Mouse (Mus musculus): Measurements from ENCODE around the gene Kcna7.
"Not testable (repeated sequence)": the region's sequence is repeated elsewhere in the genome, so short reads cannot be mapped to it uniquely, and the experiment has no call there.

Gene Kcna7

DNA sequence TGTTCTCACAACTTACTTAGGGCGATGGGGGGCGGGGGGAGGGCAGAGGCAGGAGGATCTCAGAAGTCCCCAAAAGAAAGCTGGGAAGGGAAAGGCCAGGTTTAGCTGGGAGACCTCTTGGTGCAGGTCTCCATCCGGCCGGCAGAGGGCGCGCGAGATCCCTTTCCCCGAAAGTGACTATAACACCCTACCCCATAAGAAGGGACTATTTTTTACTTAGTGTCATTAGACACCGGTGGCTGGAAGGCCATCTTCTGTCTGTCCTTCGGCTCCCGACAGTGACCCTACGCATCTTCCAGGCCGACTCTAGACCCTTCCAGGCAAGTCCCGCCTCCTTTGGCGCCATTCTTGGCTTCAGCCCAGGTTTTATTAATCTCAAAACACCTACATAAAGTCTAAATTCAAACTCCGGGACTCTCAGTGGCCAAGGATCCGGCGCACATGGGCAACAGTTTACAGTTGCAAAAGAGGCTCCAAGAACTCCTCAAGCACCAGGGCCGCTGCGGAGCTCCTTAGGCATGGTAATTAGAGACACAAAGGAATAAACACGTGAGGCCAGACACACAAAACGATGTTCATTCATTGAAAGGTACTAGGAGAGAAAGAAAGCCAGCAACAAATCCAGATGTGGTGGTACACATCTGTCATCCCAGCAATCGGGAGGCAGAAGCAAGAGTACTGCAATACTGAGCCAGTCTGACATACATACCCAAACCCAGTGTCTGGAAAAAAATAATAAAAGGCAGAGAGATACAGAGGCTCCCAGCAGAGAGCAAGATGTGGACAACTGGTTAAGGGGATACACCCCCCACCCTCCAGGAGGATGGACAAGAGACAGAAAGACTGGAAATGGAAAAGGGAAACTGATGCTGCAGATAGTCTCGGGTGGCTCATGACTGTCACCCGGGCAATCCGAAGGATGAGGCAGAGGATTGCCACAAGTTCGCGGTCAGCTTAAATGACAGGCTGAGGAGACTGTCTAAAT lies at the start of gene Kcna7:
TSS of gene Kcna7 (plus strand) at position 563 of the 985 bp plus-strand sequence.
- peak; percentile 67 for DNase-seq

DNA sequence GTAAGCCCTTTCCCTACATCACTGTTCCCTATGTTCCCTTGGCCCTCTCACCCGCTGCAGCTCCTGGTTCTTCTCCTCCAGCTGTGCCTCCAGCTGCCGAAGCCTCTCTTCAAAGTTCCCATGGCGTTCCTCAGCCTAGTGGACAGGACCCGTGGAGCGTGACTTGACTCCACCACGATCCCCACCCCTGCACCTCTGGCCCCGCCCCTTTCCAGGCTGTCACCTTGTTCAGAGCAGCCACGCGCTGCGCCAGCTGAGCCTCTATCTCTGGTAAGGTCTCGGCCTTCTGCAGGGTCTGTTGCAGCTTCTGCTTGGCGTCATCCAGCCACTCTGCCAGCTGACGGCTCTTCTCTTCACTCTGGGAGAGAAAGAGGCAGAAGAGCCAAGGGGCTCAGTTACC lies 49.4 kb upstream of the Kcna7 start:
- no peak for DNase-seq

DNA sequence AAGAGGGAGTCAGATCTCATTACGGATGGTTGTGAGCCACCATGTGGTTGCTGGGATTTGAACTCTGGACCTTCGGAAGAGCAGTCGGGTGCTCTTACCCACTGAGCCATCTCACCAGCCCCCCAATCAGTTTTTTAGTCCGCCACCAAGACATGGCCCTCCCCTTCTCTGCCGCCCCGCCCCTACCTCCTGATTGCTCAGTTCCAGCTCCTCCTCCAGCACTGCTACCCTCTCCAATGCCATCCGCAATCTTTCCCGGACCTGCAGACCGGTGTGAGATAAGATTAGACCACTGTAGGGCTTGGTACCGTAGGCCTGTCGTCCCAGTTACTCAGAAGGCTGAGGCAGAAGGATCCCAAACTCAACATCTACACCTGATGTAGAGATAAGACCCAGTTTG lies 46.4 kb upstream of the Kcna7 start:
- not testable (repeated sequence) for DNase-seq

DNA sequence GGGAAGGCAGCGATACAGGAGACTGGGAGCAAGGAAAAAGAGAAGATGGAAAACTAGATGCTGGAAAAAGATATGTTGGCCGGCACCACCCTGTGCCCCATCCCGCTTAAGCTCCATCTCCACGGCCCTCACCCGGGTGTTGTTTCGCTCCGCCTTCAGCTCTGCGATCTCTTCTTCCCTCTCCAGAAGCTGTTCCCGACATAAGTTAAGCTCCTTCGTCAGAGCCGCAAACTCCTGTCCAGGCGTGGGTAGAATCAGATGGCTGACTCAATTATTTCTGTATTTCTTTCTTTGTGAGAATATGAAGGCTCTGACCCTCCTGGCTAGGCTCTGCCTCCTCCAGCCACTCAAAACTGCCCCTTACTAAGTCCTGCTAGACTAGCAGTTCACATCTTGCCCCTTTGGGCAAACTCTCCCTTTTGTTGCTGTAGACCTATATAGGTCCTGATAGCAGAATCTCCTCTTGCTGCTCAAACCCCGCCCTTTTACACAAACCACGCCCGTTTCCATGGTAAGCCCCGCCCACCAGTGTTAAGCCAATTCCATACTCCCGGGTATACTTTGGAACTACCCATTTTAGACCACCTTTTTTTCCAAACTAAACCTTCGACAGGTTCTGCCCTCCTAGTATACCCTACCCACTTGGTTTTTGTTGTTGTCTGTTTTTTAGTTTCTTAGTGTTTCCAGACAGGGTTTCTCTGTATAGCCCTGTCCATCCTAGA lies 44.9 kb upstream of the Kcna7 start:
- DNase-seq = no peak

DNA sequence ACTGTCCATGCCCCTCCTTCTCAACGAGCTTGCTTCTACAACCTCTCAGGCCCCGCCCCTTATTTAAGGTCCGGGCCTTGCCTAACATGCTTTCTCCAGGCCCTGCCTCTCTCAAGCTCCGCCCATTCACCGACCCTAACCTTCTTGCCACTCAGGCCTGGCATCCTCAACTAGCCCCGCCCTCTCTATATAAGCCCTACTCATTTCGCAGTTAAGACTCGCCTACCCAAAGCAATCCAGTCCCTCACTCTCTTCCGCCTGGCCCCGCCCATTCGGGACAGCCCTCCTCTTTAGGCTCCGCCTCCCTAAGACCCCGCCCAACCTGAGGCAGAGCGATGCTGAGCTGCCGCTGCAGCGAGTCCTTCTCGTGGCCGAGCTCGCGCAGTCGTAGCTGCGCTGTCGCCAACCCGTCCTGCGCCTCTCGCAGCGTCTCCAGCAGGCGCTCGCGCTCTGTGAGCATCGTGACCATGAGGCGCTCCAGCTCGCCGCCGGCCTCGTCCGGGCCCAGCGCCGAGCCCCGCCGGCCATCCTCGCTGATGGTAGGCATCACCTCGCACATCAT lies 44.1 kb upstream of the Kcna7 start:
- DNase-seq = peak; percentile 78

GRCm38 (mm10) chr7:45362801-45363200 lies 42.7 kb upstream of the Kcna7 start:
- DNase-seq = no peak

GRCm38 (mm10) chr7:45363983-45364382 lies 41.5 kb upstream of the Kcna7 start:
- DNase-seq = no peak

DNA sequence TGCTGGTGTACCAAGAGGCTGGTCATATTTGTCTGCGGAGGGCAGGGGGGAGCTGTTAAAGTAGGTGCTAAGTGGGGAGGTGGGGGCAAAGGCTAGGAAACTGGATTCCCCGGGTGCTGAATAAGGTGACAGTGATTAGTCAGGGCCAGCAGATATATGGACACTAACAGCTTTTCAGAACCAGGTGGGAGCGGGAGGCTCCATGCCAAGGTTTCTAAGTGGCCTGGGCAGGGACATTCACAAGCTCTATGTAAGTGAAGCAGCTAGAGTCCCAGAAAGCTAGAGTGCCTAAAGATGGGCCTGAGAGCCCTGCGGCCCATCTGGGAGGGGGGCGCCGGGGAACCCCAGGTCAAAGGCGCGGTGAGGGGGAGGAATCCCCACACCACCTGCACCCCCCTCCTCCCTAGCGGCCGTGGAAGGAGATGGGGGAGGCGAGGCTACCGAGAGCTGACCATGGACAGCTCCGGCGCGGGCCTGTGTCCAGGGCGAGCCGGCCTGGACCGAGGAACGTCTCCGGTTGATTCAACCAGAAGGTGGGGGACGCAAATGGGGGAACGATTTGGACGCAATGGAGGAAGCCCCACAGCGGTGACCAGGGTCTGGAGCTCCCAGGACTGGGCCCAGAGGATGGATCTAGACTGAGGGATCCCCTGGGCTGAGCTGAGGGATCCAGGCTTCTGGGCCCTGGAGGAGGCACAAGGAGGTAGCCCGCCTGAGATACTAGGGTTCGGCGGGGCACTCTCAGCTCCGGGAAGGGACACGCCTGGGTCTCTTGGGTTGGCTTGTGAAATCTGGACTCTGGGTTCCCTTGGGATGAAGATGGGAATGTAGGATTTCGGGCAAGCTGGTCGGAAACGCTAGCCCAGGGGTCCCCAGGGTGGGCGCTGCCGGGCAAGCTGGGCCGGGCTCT lies 39.5 kb upstream of the Kcna7 start:
- DNase-seq = no peak

DNA sequence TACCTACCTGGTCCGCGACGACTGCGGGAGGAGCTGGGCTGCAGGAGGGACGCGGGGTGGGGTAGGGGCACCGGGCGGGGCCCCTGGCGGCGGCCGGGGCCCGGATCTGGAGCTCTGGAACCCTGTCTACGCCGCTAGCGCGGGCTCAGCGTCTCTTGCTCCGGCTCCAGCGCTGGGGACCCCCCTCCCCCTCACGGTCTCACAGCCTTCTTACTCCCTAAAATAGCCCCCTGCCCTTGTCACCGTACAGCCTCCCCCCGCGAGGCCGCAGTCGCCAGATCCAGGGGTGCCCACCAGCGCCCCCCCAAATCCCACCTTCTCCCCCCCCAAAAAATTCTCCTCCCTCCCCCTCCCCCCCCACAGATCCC lies 38.8 kb upstream of the Kcna7 start, which contains the start of gene Ppfia3:
TSS of gene Ppfia3 (minus strand) at position 368 of the 368 bp plus-strand sequence.
- DNase-seq = no peak

- peak; percentile 97 for DNase-seq
Measured at GRCm38 (mm10) chr7:45367020-45367880, 38.2 kb upstream of the Kcna7 start.

DNA sequence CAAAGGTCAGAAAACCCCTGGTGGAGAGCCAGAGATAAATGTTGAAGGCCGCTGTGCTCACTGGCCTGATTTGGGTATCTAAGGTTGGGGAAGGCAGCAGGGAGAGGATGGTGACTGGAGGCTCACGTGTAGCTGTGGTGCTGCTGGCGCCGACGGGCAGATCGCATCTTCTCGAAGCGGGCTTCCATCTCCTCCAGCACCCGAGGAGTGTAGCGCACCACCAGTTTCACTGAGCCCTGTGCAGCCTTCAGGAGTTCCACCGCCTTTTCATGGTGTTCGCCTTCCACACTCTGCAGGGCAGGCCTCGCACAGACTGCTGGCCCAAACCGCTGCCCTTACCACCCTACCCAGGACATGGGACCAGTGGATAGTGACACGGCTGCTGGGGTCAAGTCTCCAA lies 37.3 kb upstream of the Kcna7 start:
- no peak for DNase-seq

GRCm38 (mm10) chr7:45369022-45369745 lies 36.3 kb upstream of the Kcna7 start:
- no peak for DNase-seq

DNA sequence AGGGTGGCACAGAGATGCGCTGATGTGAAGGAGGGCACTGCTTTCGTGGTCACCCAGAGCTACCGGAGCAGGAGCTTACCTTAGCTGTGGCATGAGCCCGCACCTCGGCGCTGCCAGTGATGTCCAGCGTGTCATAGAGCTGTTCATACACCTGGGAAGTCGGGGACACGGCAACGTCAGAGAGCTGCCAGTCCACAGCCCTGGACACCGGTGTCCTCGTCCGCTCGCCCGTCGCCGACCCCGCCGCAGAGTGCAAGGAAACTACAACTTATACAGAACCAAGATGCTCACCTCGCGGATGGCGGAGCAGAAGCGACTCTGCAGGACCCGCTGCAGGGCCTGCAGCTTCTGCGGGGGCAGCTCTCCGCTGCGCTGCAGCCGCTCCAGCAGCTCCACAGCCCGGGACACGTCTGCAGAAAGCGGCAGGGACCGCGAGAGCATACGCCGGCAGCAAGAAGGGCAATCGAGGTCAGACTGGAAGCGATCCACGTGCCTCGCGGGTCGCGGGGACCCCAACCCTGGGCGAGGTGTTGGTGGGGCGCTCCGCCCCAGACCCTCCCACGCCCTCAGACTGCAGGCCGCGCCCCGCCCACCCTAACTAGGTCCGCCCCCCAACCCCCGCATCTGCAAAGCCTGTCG lies 35.5 kb upstream of the Kcna7 start:
- DNase-seq = peak; percentile 46

DNA sequence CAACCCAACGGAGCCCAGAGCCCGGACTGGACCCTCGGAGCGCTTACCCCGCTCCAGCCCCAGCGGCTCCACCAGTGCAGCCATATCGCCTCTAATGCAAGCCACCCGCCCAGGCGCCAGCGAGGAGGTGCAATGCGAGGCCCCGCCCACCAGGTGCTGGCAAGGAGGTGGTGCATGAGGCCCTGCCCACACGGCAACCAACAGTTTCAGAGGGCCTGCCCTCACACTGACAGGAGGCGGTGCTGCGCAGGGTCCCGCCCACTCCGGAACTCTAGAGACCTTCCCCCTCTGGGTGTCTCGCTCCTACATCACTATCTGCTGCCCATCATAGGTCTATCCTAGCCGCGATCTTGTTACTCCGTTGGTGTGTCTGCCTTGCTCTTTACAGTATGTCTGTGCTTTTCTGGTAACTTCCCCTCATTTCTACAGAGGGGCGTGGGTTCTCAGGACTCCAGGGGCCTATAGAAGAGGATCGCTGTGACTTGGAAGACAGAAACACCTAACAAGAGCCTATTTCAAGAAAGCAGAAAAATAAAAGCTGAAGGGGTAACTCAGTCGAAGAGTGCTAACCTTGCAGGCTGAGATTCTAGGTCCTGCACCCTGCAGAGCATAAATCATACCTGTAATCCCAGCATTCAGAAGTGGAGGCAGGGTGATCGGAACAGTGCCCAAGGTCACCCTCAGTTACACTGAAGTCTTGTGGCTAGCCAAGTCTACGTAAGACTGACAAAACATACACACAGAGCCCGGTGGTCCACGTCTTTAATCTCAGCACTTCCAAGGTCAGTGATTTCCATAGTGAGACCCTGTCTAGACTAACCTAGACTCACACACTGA lies 34.8 kb upstream of the Kcna7 start, which contains the start of gene Lin7b:
TSS of gene Lin7b (minus strand) at position 109 of the 837 bp plus-strand sequence.
- peak; percentile 81 for DNase-seq

DNA sequence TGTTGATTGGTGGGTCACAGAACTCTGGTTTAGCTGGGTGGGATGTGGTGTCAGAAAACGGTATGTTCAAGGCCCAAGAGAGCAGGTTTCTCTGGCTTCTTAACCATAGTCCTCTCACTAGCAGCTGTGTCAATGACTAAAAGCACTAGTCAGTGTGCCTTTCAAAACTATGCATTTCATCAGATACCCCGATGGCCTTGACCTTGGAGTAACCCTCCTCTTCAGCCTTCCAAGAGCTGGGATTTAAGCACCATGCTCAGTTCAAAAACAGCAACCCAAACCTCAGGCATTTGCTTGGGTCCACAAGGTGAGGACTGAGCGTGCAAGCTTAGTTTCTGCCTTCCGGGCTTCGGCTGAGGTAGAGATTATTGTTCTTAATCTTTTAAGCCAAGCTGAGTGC lies 33.1 kb upstream of the Kcna7 start:
- DNase-seq = no peak

GRCm38 (mm10) chr7:45374620-45375019 lies 30.8 kb upstream of the Kcna7 start:
- DNase-seq = no peak

DNA sequence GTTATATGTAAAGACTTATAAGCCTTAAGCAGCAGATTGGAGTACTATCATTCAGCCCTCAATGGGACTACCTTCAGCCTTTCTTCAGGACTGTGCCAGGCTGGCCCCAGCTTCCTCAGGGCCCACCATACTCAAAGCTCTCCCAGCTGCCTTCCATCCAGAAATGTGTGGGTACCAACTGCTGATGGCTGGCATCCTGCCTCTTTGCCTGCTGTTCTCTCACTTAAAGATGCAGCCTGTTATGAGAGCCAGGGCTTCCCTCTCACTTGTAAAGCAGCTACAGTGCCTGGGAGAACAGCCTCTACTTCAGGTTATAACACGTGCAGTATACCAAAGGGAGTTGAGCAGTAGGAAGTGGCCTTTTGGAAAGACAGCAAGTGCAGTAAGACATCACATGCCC lies 29.4 kb upstream of the Kcna7 start:
- no peak for DNase-seq

- DNase-seq = no peak
Measured at GRCm38 (mm10) chr7:45386077-45386476, 19.4 kb upstream of the Kcna7 start.

DNA sequence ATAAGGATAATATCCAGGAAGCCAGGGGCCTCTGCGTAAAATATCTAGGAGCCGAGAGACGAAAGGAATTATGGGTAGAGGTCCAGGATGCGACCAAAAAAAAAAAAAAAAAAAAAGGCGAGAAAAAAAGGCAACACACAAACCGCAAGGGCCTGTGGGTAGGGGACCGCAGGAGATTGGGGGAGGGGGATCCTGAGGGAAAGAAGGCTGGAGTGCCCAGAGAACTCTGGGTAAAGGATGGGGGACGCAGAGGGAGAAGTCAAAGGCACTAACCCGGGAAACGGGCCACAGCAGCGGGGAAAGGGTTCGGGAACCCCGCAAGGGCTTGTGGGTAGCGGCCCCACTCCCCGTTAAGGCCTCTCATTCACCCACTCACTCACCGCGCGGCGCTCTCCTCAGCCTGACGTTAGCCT lies 10.3 kb upstream of the Kcna7 start:
- no peak for DNase-seq
